23 mouse cellular contexts compared by ENCODE assay signal in genomic region chr14:105619449-105619848, GRCm38 (mm10).
DNase-seq lines count a peak whose midpoint lies in the region; ATAC-seq and TF ChIP-seq lines count a peak whose summit lies in the region.
"Had no signal": no experiment of that assay in that cellular context is flagged by ENCODE, and none has a peak within 500 bp of the region (broad histone marks: within the 10 kb centered on the region; RNA-seq: fewer than 3 reads in every experiment).

No protein-coding gene starts in this region.

- WGBS in kidney, embryonic 16.5 days, result 48% methylated on average over 8 of the region's 8 CpGs
- WGBS in lung, embryonic 14.5 days, result 55% methylated on average over 8 of the region's 8 CpGs

- TF ChIP-seq CTCF in lung, embryonic 14.5 days (IDR thresholded peaks at IDR 0.05; ENCODE audit: low read depth), result no peak

- H3K27me3 ChIP-seq in kidney, embryonic 16.5 days (ENCODE audit: insufficient read depth, low read length), result no peaks in the 10 kb centered on the region
- H3K27me3 ChIP-seq in lung, embryonic 14.5 days (ENCODE audit: insufficient read depth, low read length), result no peaks in the 10 kb centered on the region
- H3K27me3 ChIP-seq: forebrain, embryonic 13.5 days; hindbrain, embryonic 12.5 days had no signal

- no peak overlapping the region for H3K9ac ChIP-seq in kidney, embryonic 16.5 days (replicated peaks; ENCODE audit: low read length)
- no peak overlapping the region for H3K9ac ChIP-seq in lung, embryonic 14.5 days
- H3K9ac ChIP-seq: forebrain, embryonic 13.5 days; hindbrain, embryonic 12.5 days had no signal

- H3K9me3 ChIP-seq in kidney, embryonic 16.5 days (ENCODE audit: low read length), result no peaks in the 10 kb centered on the region
- H3K9me3 ChIP-seq in lung, embryonic 14.5 days (ENCODE audit: low read depth, low read length), result no peaks in the 10 kb centered on the region
- H3K9me3 ChIP-seq: forebrain, embryonic 10.5 days; forebrain, embryonic 13.5 days; hindbrain, embryonic 12.5 days had no signal

- ATAC-seq in kidney, embryonic 16.5 days (ENCODE audit: low FRiP score, low TSS enrichment), result no peak
- ATAC-seq in lung, embryonic 14.5 days (ENCODE audit: insufficient read depth), result no peak; the same call in 1 of the 2 replicates
- peak; percentile 60 for ATAC-seq in granulocyte monocyte progenitor cell, adult 5-6 weeks (replicated peaks; ENCODE audit: poor library complexity, severe bottlenecking)
- ATAC-seq: CD4-positive, CD25-positive, alpha-beta regulatory T cell, adult 4 months; forebrain, embryonic 13.5 days; forebrain, embryonic 16.5 days; hindbrain, embryonic 16.5 days had no signal

- DNase-seq in kidney, postnatal 14 days, result no peak
- peak; percentile 13 for DNase-seq in lung, embryonic 14.5 days
- no peak for DNase-seq in lung, postnatal 25 days (ENCODE audit: low spot score)
- DNase-seq in yolk sac, embryonic 10.5 days (ENCODE audit: low spot score), result peak; percentile 19
- DNase-seq in urinary bladder, postnatal 14 days (ENCODE audit: low spot score), result no peak
- DNase-seq: adrenal gland, adult 2 months; adrenal gland, postnatal 25 days; cerebellum, adult 11-12 months; cerebellum, adult 8-10 months; cerebellum, postnatal 10 days; cerebellum, postnatal 36 days; gastrocnemius, postnatal 10 days; gastrocnemius, postnatal 36 days; heart, adult 11 months had no signal

- no peaks in the 10 kb centered on the region for H3K36me3 ChIP-seq in kidney, embryonic 16.5 days (ENCODE audit: insufficient read depth, low read length)
- no peaks in the 10 kb centered on the region for H3K36me3 ChIP-seq in lung, embryonic 14.5 days (ENCODE audit: insufficient read depth)
- H3K36me3 ChIP-seq: forebrain, embryonic 10.5 days; hindbrain, embryonic 12.5 days had no signal

- no peak overlapping the region for H3K4me3 ChIP-seq in kidney, embryonic 16.5 days (ENCODE audit: low read length)
- H3K4me3 ChIP-seq in lung, embryonic 14.5 days (ENCODE audit: low read depth, low read length), result no peak overlapping the region
- H3K4me3 ChIP-seq: forebrain, embryonic 10.5 days; forebrain, embryonic 13.5 days; hindbrain, embryonic 12.5 days had no signal

- no peak overlapping the region for H3K4me2 ChIP-seq in kidney, embryonic 16.5 days (replicated peaks; ENCODE audit: low read depth, low read length)
- no peak overlapping the region for H3K4me2 ChIP-seq in lung, embryonic 14.5 days
- H3K4me2 ChIP-seq: forebrain, embryonic 13.5 days; heart, embryonic 11.5 days; hindbrain, embryonic 12.5 days had no signal

- 0 out of 2 replicates have a peak overlapping the region, but pooled peaks have one; percentile 11 for H3K27ac ChIP-seq in kidney, embryonic 16.5 days (ENCODE audit: low read length)
- H3K27ac ChIP-seq in lung, embryonic 14.5 days (ENCODE audit: low read depth), result no peak overlapping the region
- H3K27ac ChIP-seq: forebrain, embryonic 10.5 days; forebrain, embryonic 13.5 days; hindbrain, embryonic 12.5 days had no signal

- no peaks in the 10 kb centered on the region for H3K4me1 ChIP-seq in kidney, embryonic 16.5 days (ENCODE audit: insufficient read depth, low read length)
- no peaks in the 10 kb centered on the region for H3K4me1 ChIP-seq in lung, embryonic 14.5 days (ENCODE audit: insufficient read depth)
- H3K4me1 ChIP-seq: forebrain, embryonic 10.5 days; forebrain, embryonic 13.5 days; hindbrain, embryonic 12.5 days had no signal

Comparison
In these comparisons a context has a peak if more than half of its experiments do, and no peak if none do; other contexts are left out.
1. DNase-seq: peak in lung, embryonic 14.5 days (single experiment) and yolk sac, embryonic 10.5 days (single experiment); none in kidney, postnatal 14 days (single experiment), lung, postnatal 25 days (single experiment) and urinary bladder, postnatal 14 days (single experiment).